Mouse (Mus musculus): ENCODE measurements around the gene Pdpn. TPM values are rescaled to one million over a fixed set of nuclear protein-coding genes. Genes with fewer than 3 reads are reported as not detected.

Pdpn gene
- polyA plus RNA-seq, 1 experiment from 2014 or later: 40.2 TPM

GRCm38 (mm10) chr4:143270903-143271302 lies 28.5 kb downstream of the Pdpn start:
- Histone ChIP-seq H3K4me1 (ENCODE audit: control insufficient read depth, insufficient read depth, low read length) (no peaks in the 10 kb centered on the region), H3K4me2 (ENCODE audit: low read length) (no peak overlapping the region), H3K36me3 (ENCODE audit: control insufficient read depth, insufficient read depth, low read length) (no peaks in the 10 kb centered on the region), H3K27me3 (ENCODE audit: control insufficient read depth, insufficient read depth, low read depth, low read length) (no peaks in the 10 kb centered on the region), H3K9me3 (replicated peaks; ENCODE audit: control insufficient read depth, low read length, poor library complexity, severe bottlenecking) (no peaks in the 10 kb centered on the region), H3K27ac (ENCODE audit: low read length) (no peak overlapping the region), H3K4me3 (ENCODE audit: low read depth, low read length) (no peak overlapping the region), H3K9ac (ENCODE audit: low read depth, low read length) (no peak overlapping the region)
- ATAC-seq: no peak
- WGBS: 81% methylated on average over 3 of the region's 3 CpGs

- WGBS: 82% methylated on average over 12 of the region's 12 CpGs
- no peak for ATAC-seq
- no peaks in the 10 kb centered on the region for H3K9me3 ChIP-seq (replicated peaks; ENCODE audit: control insufficient read depth, low read length, poor library complexity, severe bottlenecking)
Observed at GRCm38 (mm10) chr4:143262696-143263095, 36.7 kb downstream of the Pdpn start.

GRCm38 (mm10) chr4:143259718-143260349 lies 39.5 kb downstream of the Pdpn start:
- Histone ChIP-seq H3K4me2 (ENCODE audit: low read length) (no peak overlapping the region), H3K36me3 (ENCODE audit: control insufficient read depth, insufficient read depth, low read length) (no peaks in the 10 kb centered on the region), H3K9me3 (replicated peaks; ENCODE audit: control insufficient read depth, low read length, poor library complexity, severe bottlenecking) (no peaks in the 10 kb centered on the region), H3K27ac (ENCODE audit: low read length) (no peak overlapping the region), H3K27me3 (ENCODE audit: control insufficient read depth, insufficient read depth, low read depth, low read length) (no peaks in the 10 kb centered on the region), H3K4me3 (ENCODE audit: low read depth, low read length) (no peak overlapping the region), H3K4me1 (ENCODE audit: control insufficient read depth, insufficient read depth, low read length) (peaks cover 2% of the 10 kb centered on the region; the same call in 1 of the 2 replicates), H3K9ac (ENCODE audit: low read depth, low read length) (no peak overlapping the region)
- 56% methylated on average over 7 of the region's 8 CpGs for WGBS
- peak; percentile 63 for ATAC-seq

More at GRCm38 (mm10) chr4:143262696-143263095, 36.7 kb downstream of the Pdpn start:
- Histone ChIP-seq H3K4me2 (ENCODE audit: low read length) (no peak overlapping the region), H3K36me3 (ENCODE audit: control insufficient read depth, insufficient read depth, low read length) (no peaks in the 10 kb centered on the region), H3K4me1 (ENCODE audit: control insufficient read depth, insufficient read depth, low read length) (peaks cover 2% of the 10 kb centered on the region; the same call in 1 of the 2 replicates), H3K9ac (ENCODE audit: low read depth, low read length) (no peak overlapping the region), H3K27me3 (ENCODE audit: control insufficient read depth, insufficient read depth, low read depth, low read length) (no peaks in the 10 kb centered on the region), H3K27ac (ENCODE audit: low read length) (no peak overlapping the region), H3K4me3 (ENCODE audit: low read depth, low read length) (no peak overlapping the region)

GRCm38 (mm10) chr4:143258517-143258916 lies 40.8 kb downstream of the Pdpn start:
- no peak overlapping the region for H3K4me3 ChIP-seq (ENCODE audit: low read depth, low read length)
- no peak for ATAC-seq
- no peaks in the 10 kb centered on the region for H3K27me3 ChIP-seq (ENCODE audit: control insufficient read depth, insufficient read depth, low read depth, low read length)
- peaks cover 2% of the 10 kb centered on the region; the same call in 1 of the 2 replicates for H3K4me1 ChIP-seq (ENCODE audit: control insufficient read depth, insufficient read depth, low read length)
- no peaks in the 10 kb centered on the region for H3K36me3 ChIP-seq (ENCODE audit: control insufficient read depth, insufficient read depth, low read length)
- H3K9me3 ChIP-seq (replicated peaks; ENCODE audit: control insufficient read depth, low read length, poor library complexity, severe bottlenecking): no peaks in the 10 kb centered on the region
- no peak overlapping the region for H3K27ac ChIP-seq (ENCODE audit: low read length)
- no peak overlapping the region for H3K9ac ChIP-seq (ENCODE audit: low read depth, low read length)
- H3K4me2 ChIP-seq (ENCODE audit: low read length): peak overlapping the region; percentile 29
- WGBS: 40% methylated on average over 19 of the region's 19 CpGs

- WGBS: 68% methylated on average over 6 of the region's 6 CpGs
- no peak overlapping the region for H3K4me2 ChIP-seq (ENCODE audit: low read length)
Observed at GRCm38 (mm10) chr4:143257971-143258370, 41.4 kb downstream of the Pdpn start.

GRCm38 (mm10) chr4:143255541-143255940 lies 43.8 kb downstream of the Pdpn start:
- H3K36me3 ChIP-seq (ENCODE audit: control insufficient read depth, insufficient read depth, low read length): no peaks in the 10 kb centered on the region
- no peak for ATAC-seq
- H3K9ac ChIP-seq (ENCODE audit: low read depth, low read length): no peak overlapping the region
- H3K9me3 ChIP-seq (replicated peaks; ENCODE audit: control insufficient read depth, low read length, poor library complexity, severe bottlenecking): no peaks in the 10 kb centered on the region
- H3K4me1 ChIP-seq (ENCODE audit: control insufficient read depth, insufficient read depth, low read length): peaks cover 2% of the 10 kb centered on the region; the same call in 1 of the 2 replicates
- no peak overlapping the region for H3K4me2 ChIP-seq (ENCODE audit: low read length)
- 88% methylated on average over 8 of the region's 8 CpGs for WGBS
- H3K4me3 ChIP-seq (ENCODE audit: low read depth, low read length): no peak overlapping the region
- no peak overlapping the region for H3K27ac ChIP-seq (ENCODE audit: low read length)
- H3K27me3 ChIP-seq (ENCODE audit: control insufficient read depth, insufficient read depth, low read depth, low read length): no peaks in the 10 kb centered on the region

More at GRCm38 (mm10) chr4:143257971-143258370, 41.4 kb downstream of the Pdpn start:
- no peak for ATAC-seq
- Histone ChIP-seq H3K36me3 (ENCODE audit: control insufficient read depth, insufficient read depth, low read length) (no peaks in the 10 kb centered on the region), H3K9ac (ENCODE audit: low read depth, low read length) (no peak overlapping the region), H3K9me3 (replicated peaks; ENCODE audit: control insufficient read depth, low read length, poor library complexity, severe bottlenecking) (no peaks in the 10 kb centered on the region), H3K4me1 (ENCODE audit: control insufficient read depth, insufficient read depth, low read length) (peaks cover 2% of the 10 kb centered on the region; the same call in 1 of the 2 replicates), H3K4me3 (ENCODE audit: low read depth, low read length) (no peak overlapping the region), H3K27ac (ENCODE audit: low read length) (no peak overlapping the region), H3K27me3 (ENCODE audit: control insufficient read depth, insufficient read depth, low read depth, low read length) (no peaks in the 10 kb centered on the region)

GRCm38 (mm10) chr4:143253356-143253755 lies 46.0 kb downstream of the Pdpn start:
- ATAC-seq: no peak
- WGBS: 80% methylated on average over 1 of the region's 1 CpGs

GRCm38 (mm10) chr4:143248050-143248449 lies 51.3 kb downstream of the Pdpn start:
- Histone ChIP-seq H3K9ac (ENCODE audit: low read depth, low read length) (no peak overlapping the region), H3K27ac (ENCODE audit: low read length) (no peak overlapping the region), H3K4me1 (ENCODE audit: control insufficient read depth, insufficient read depth, low read length) (no peaks in the 10 kb centered on the region), H3K27me3 (ENCODE audit: control insufficient read depth, insufficient read depth, low read depth, low read length) (no peaks in the 10 kb centered on the region), H3K36me3 (ENCODE audit: control insufficient read depth, insufficient read depth, low read length) (no peaks in the 10 kb centered on the region), H3K9me3 (replicated peaks; ENCODE audit: control insufficient read depth, low read length, poor library complexity, severe bottlenecking) (no peaks in the 10 kb centered on the region), H3K4me3 (ENCODE audit: low read depth, low read length) (no peak overlapping the region), H3K4me2 (ENCODE audit: low read length) (no peak overlapping the region)
- 81% methylated on average over 5 of the region's 5 CpGs for WGBS
- no peak for ATAC-seq

More at GRCm38 (mm10) chr4:143253356-143253755, 46.0 kb downstream of the Pdpn start:
- Histone ChIP-seq H3K27me3 (ENCODE audit: control insufficient read depth, insufficient read depth, low read depth, low read length) (no peaks in the 10 kb centered on the region), H3K4me1 (ENCODE audit: control insufficient read depth, insufficient read depth, low read length) (peaks cover under 1% of the 10 kb centered on the region; the same call in 1 of the 2 replicates), H3K36me3 (ENCODE audit: control insufficient read depth, insufficient read depth, low read length) (no peaks in the 10 kb centered on the region), H3K9me3 (replicated peaks; ENCODE audit: control insufficient read depth, low read length, poor library complexity, severe bottlenecking) (no peaks in the 10 kb centered on the region), H3K27ac (ENCODE audit: low read length) (no peak overlapping the region), H3K4me2 (ENCODE audit: low read length) (no peak overlapping the region), H3K9ac (ENCODE audit: low read depth, low read length) (no peak overlapping the region), H3K4me3 (ENCODE audit: low read depth, low read length) (no peak overlapping the region)

GRCm38 (mm10) chr4:143241294-143241693 lies 58.1 kb downstream of the Pdpn start:
- ATAC-seq: no peak
- H3K4me2 ChIP-seq (ENCODE audit: low read length): no peak overlapping the region
- no peak overlapping the region for H3K9ac ChIP-seq (ENCODE audit: low read depth, low read length)
- no peaks in the 10 kb centered on the region for H3K27me3 ChIP-seq (ENCODE audit: control insufficient read depth, insufficient read depth, low read depth, low read length)
- H3K27ac ChIP-seq (ENCODE audit: low read length): no peak overlapping the region
- 83% methylated on average over 9 of the region's 9 CpGs for WGBS
- H3K9me3 ChIP-seq (replicated peaks; ENCODE audit: control insufficient read depth, low read length, poor library complexity, severe bottlenecking): no peaks in the 10 kb centered on the region
- no peaks in the 10 kb centered on the region; the same call in 1 of the 2 replicates for H3K4me1 ChIP-seq (ENCODE audit: control insufficient read depth, insufficient read depth, low read length)
- no peak overlapping the region for H3K4me3 ChIP-seq (ENCODE audit: low read depth, low read length)
- no peaks in the 10 kb centered on the region for H3K36me3 ChIP-seq (ENCODE audit: control insufficient read depth, insufficient read depth, low read length)
